Mouse (Mus musculus) liver, postnatal 0 days (tissue): ENCODE measurements around the gene Zdhhc14. TPM values are rescaled to one million over a fixed set of nuclear protein-coding genes. Genes with fewer than 3 reads are reported as not detected.

Experiments
- ATAC-seq: fragments of 200-750 bp; cut with Nextera tagmentation; 2 replicates; pipeline ENCODE4 v1.8.0; 2017; ENCODE audit warnings: mild to moderate bottlenecking, moderate library complexity
- DNase-seq: peaks from one replicate; pipeline ENCODE4 v3.0.0-alpha.2; 2016
- H3K27ac ChIP-seq: fragments of 300-500 bp; sonication (generic); 2 replicates; pipeline ENCODE4 v1.5.1; 2014; ENCODE audit warnings: antibody characterized with exemption, moderate library complexity, mild to moderate bottlenecking, low read depth
- H3K27me3 ChIP-seq: fragments of 300-500 bp; sonication (generic); 2 replicates; pipeline ENCODE4 v1.6.1; 2014; ENCODE audit warnings: low read length, control low read depth, mixed read lengths; ENCODE audit not compliant: insufficient read depth
- H3K36me3 ChIP-seq: fragments of 300-500 bp; sonication (generic); replicated peaks from 2 replicates; pipeline ENCODE4 v1.6.1; 2014; ENCODE audit warnings: mild to moderate bottlenecking, control low read depth, low read length, moderate library complexity, mixed read lengths; ENCODE audit not compliant: insufficient read depth
- H3K4me1 ChIP-seq: fragments of 300-500 bp; sonication (generic); 2 replicates; pipeline ENCODE4 v1.6.1; 2014; ENCODE audit warnings: antibody characterized with exemption, mild to moderate bottlenecking, control low read depth; ENCODE audit not compliant: insufficient read depth
- H3K4me2 ChIP-seq: fragments of 300-500 bp; sonication (generic); 2 replicates; pipeline ENCODE4 v1.6.1; 2014; ENCODE audit warnings: low read depth, mild to moderate bottlenecking, low read length, moderate library complexity, mixed read lengths
- H3K4me3 ChIP-seq: fragments of 300-500 bp; sonication (generic); 2 replicates; pipeline ENCODE4 v1.5.1; 2014; ENCODE audit warnings: low read depth, low read length
- H3K9ac ChIP-seq: fragments of 300-500 bp; sonication (generic); replicated peaks from 2 replicates; pipeline ENCODE4 v1.6.1; 2014; ENCODE audit warnings: mild to moderate bottlenecking, moderate library complexity
- H3K9me3 ChIP-seq: fragments of 300-500 bp; sonication (generic); 2 replicates; pipeline ENCODE4 v1.6.1; 2016; ENCODE audit warnings: mild to moderate bottlenecking, control low read depth, low read length, mixed read lengths
- CTCF ChIP-seq: sonication (generic); IDR thresholded peaks from 2 replicates; pipeline ENCODE4 v1.5.1; 2016; ENCODE audit warnings: antibody characterized with exemption, low read depth
- EP300 ChIP-seq: IDR thresholded peaks from 2 replicates; pipeline ENCODE4 v1.6.1; 2016; ENCODE audit warnings: antibody characterized with exemption, low read depth, mild to moderate bottlenecking
- WGBS: fragments of 180-500 bp; shearing (Covaris S2); extraction: QIAGEN DNeasy Blood & Tissue Kit; methylation state at CpG from one replicate; pipeline ENCODE4 v1.1.7; 2014; ENCODE audit not compliant: insufficient replicate concordance; 5-methylcytosine and 5-hydroxymethylcytosine counted together
- polyA plus RNA-seq: library from polyadenylated mRNA; unstranded; fragments of >200 nt; fragmentation: Nextera tagmentation; extraction: Ambion mirVana; gene quantifications from 2 replicates; pipeline ENCODE4 v1.2.1, GENCODE M21; 2015

Zdhhc14 gene
- polyA plus RNA-seq, 1 experiment from 2014 or later: 2.7 TPM

DNA sequence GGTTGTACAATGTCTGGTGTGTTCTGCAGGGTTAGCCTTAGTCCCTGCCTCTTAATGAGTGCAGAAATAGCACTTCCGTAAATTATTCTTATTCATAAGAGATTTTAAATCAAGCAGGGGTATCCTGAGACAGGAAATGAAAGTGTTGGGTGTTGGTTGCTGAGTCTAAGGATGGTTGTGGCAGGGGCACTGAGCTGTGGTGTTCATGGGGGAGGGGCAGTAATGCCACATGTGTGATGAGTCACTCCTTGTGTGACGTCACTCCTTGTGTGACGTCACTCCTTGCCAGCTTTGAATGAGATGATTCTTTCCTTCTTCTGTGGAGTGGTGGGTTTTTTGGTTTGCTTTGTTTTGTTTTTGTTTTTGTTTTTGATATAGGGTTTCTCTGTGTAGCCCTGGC is 134.0 kb downstream of the Zdhhc14 start:
- DNase-seq (no peak), ATAC-seq (no peak)
- WGBS: 48% methylated on average over 3 of the region's 3 CpGs
- no peak for TF ChIP-seq EP300
- no peak for TF ChIP-seq CTCF
- Histone ChIP-seq H3K9me3 (no peaks in the 10 kb centered on the region), H3K4me2 (no peak overlapping the region), H3K9ac (no peak overlapping the region), H3K4me1 (peaks cover 11% of the 10 kb centered on the region), H3K27me3 (no peaks in the 10 kb centered on the region), H3K4me3 (no peak overlapping the region), H3K27ac (no peak overlapping the region), H3K36me3 (no peaks in the 10 kb centered on the region)

DNA sequence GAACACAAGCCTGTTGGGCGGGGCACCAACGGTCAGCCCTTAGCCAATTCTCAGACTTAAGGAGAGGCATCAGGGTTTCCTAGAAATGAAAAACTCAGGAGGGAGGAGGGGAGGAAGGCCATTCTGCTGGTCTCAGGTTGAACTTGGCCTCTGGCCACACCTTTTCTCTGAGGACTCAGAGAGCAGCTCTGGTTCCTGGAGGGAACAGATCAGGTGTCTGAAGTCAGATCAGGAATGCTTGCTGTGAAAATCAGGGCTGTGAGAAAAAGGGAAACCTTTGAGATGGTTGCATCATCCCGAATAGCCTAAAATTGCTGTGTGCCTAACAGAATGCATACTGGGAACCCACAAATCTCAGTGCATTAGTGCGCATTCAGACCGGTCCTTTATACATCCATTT is 135.3 kb downstream of the Zdhhc14 start:
- DNase-seq (no peak), ATAC-seq (no peak)
- Histone ChIP-seq H3K27me3 (no peaks in the 10 kb centered on the region), H3K4me1 (peaks cover 11% of the 10 kb centered on the region), H3K9ac (no peak overlapping the region), H3K36me3 (no peaks in the 10 kb centered on the region), H3K9me3 (no peaks in the 10 kb centered on the region), H3K4me3 (no peak overlapping the region), H3K4me2 (no peak overlapping the region), H3K27ac (no peak overlapping the region)
- TF ChIP-seq EP300: no peak
- TF ChIP-seq CTCF: no peak
- WGBS: 89% methylated on average over 5 of the region's 5 CpGs

DNA sequence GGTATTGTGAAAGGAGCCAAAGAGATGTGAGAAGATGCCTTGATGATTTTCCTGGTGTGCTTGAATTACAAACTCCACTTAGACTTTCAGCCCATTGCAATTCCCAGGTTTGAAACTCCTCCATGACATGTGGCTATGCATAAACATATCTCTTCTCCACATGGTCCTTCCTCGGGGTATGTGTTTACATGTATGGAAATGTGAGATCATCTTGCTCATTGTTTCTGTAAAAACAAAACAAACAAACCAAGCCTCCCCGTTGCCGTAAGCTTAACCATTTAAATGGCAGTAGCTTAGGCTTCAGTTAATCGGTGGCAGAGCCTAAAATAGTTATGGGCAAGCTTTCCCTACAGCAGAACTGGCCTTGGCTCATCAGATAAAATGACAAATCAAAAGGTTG is 137.3 kb downstream of the Zdhhc14 start:
- H3K27me3 ChIP-seq: no peaks in the 10 kb centered on the region

DNA sequence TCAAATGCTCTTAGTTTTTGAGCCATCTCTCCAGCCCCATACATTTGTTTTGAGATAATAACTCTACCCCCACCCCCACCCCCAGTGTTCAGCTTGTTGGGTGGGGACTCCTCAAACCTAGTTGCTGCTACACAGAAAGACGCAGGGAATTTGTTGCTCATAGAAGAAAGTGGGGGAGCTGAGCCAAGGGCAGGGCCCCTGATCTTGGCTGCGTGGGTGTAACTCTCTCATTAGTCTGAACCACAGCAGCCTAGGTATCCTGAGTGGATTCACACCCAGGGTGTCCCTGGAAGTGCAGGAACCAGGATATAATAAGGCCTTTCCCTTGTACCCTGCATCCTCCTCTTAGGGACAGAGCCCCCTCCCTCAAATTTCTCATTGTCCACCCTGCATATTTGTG is 142.9 kb downstream of the Zdhhc14 start:
- H3K27ac ChIP-seq: no peak overlapping the region
- WGBS: 72% methylated on average over 2 of the region's 2 CpGs

More for the DNA sequence above, 137.3 kb downstream of the Zdhhc14 start:
- Histone ChIP-seq H3K4me2 (no peak overlapping the region), H3K36me3 (no peaks in the 10 kb centered on the region), H3K9ac (no peak overlapping the region), H3K27ac (no peak overlapping the region), H3K9me3 (no peaks in the 10 kb centered on the region), H3K4me3 (no peak overlapping the region), H3K4me1 (peaks cover 4% of the 10 kb centered on the region)
- no peak for ATAC-seq
- 62% methylated on average over 4 of the region's 4 CpGs for WGBS
- TF ChIP-seq EP300 (no peak), CTCF (no peak)
- DNase-seq: no peak

DNA sequence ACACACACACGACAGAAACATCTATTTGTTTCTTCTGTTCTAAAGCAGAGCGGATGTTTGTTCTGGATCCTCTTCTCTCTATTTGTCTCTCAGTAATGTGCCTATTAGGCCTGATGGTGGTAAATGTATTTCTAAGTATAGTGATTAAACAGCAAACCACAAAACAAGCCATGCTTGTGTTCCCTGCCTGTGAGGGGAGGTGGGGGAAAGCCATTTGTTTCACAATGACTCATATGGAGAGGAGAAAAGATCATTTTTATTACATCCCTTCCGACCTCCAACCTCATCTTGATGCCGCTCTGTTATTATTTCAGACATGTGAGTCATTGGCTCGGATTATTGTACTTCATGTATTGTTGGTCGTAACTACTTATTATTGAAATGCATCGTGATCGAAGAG is 149.1 kb downstream of the Zdhhc14 start:
- H3K9ac ChIP-seq: no peak overlapping the region
- H3K4me1 ChIP-seq: no peaks in the 10 kb centered on the region
- no peaks in the 10 kb centered on the region for H3K36me3 ChIP-seq
- H3K9me3 ChIP-seq: no peaks in the 10 kb centered on the region
- DNase-seq (no peak), ATAC-seq (no peak)
- H3K27ac ChIP-seq: no peak overlapping the region
- WGBS: 89% methylated on average over 8 of the region's 8 CpGs
- no peak overlapping the region for H3K4me3 ChIP-seq
- TF ChIP-seq EP300 (no peak), CTCF (no peak)
- H3K4me2 ChIP-seq: no peak overlapping the region
- H3K27me3 ChIP-seq: no peaks in the 10 kb centered on the region

More for the DNA sequence above, 142.9 kb downstream of the Zdhhc14 start:
- Histone ChIP-seq H3K4me3 (no peak overlapping the region), H3K36me3 (no peaks in the 10 kb centered on the region), H3K9ac (no peak overlapping the region), H3K9me3 (no peaks in the 10 kb centered on the region), H3K4me1 (no peaks in the 10 kb centered on the region), H3K4me2 (no peak overlapping the region), H3K27me3 (no peaks in the 10 kb centered on the region)
- TF ChIP-seq CTCF: no peak
- no peak for TF ChIP-seq EP300
- ATAC-seq (no peak), DNase-seq (no peak)

DNA sequence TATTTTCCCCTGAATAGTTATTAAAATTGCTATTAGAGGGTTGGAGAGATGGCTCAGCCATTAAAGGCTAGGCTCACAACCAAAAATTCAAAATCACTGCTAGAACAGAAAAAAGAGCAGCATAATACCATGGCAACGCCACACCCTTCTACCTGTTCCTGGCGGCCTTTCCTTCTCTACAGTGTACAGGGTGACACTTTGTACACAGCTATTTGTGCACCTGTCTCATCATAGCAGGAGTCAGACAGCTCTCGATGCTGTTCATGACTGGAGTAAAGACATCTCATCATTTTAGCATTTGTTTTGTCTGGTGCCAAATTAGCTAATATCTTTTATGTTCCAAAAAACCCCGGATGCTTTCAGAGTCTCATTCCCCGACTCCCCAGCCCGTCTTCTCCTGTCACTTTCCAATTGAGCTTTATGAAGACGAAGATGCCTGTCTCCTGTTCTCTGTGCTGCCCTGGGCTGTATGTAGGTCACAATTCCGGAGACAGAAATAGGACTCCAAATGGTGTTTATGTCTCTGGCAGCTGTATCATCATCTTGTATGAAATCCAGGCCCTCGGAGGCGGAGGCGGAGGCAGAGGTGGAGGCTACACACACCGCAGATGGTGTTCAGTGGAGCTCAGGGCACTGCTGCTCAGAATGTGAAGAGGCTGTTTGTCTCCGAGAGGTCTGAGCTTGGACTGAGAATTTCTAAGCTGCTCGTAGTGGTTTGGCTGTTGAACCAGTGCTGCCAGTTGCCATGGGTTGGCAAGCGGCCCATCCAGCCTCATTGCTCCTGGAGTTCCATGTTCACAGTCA is 150.8 kb downstream of the Zdhhc14 start:
- Histone ChIP-seq H3K4me1 (no peaks in the 10 kb centered on the region), H3K4me3 (no peak overlapping the region), H3K9me3 (no peaks in the 10 kb centered on the region), H3K27me3 (no peaks in the 10 kb centered on the region), H3K4me2 (no peak overlapping the region), H3K27ac (no peak overlapping the region), H3K36me3 (no peaks in the 10 kb centered on the region), H3K9ac (no peak overlapping the region)
- DNase-seq (no peak), ATAC-seq (no peak)
- WGBS: 87% methylated on average over 15 of the region's 15 CpGs
- TF ChIP-seq EP300 (no peak), CTCF (no peak)

DNA sequence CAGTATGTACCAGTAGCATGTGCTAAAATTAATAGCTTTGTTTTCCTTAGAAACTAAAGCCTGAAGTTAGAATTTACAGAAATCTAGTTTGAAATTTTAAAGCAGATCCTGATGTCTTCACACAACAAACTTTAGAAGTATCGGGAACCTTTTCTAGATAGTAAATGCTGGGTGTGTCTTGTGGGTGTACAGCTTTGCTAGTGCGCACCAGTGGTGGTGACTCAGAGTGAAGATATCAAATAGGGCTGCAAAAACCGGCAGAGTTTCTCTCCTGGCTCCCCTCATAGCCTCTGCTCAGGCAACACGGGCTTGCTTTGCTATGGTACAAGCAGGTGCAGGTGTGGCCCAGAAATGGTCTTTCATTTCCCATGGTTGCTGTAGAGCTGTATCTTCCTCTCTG is 157.8 kb downstream of the Zdhhc14 start:
- Histone ChIP-seq H3K4me3 (no peak overlapping the region), H3K27me3 (no peaks in the 10 kb centered on the region), H3K4me1 (no peaks in the 10 kb centered on the region), H3K9ac (no peak overlapping the region), H3K36me3 (no peaks in the 10 kb centered on the region), H3K4me2 (no peak overlapping the region), H3K27ac (no peak overlapping the region), H3K9me3 (no peaks in the 10 kb centered on the region)
- TF ChIP-seq CTCF (no peak), EP300 (no peak)
- 79% methylated on average over 4 of the region's 4 CpGs for WGBS
- ATAC-seq (no peak), DNase-seq (no peak)
